Mouse (Mus musculus): ENCODE measurements around the gene Olfr23. TPM values are rescaled to one million over a fixed set of nuclear protein-coding genes. Genes with fewer than 3 reads are reported as not detected.
"Not testable (repeated sequence)": the region's sequence is repeated elsewhere in the genome, so short reads cannot be mapped to it uniquely, and the experiment has no call there.

Gene Olfr23
- total RNA-seq (2021): not detected
- long read RNA-seq, experiment 1: 0 reads
- long read RNA-seq, experiment 2: 0 reads

DNA sequence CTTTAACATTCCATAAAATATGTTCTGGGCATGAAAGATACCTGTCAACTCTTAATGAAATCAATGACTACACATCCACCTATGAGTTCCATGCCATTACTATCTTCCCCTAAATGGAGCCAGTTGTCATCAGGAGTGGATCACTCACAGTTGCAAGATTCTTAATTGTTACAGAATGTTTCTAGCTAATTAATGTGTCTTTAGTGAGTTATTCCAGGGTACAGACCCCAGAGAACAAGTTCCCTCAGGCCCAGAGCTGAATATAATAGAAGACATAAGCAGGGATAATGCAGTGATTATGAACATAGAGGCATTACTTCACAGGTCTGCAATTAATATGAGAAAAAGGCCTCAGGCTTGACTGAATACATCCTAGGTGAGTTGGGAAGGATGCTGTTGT, at the start of gene Olfr23:
Gene Olfr23, plus strand, starts transcription at position 301 of the 400 bp plus-strand sequence.
- no peak for DNase-seq (ENCODE audit: low spot score in 2 of 2)

- DNase-seq (ENCODE audit: low spot score in 2 of 2): no peak
These were observed 45.8 kb upstream of the Olfr23 start, which contains the start of gene Olfr394 for GRCm38 (mm10) chr11:73890671-73891070. Olfr394 (minus strand) TSS chr11:73890771.

DNA sequence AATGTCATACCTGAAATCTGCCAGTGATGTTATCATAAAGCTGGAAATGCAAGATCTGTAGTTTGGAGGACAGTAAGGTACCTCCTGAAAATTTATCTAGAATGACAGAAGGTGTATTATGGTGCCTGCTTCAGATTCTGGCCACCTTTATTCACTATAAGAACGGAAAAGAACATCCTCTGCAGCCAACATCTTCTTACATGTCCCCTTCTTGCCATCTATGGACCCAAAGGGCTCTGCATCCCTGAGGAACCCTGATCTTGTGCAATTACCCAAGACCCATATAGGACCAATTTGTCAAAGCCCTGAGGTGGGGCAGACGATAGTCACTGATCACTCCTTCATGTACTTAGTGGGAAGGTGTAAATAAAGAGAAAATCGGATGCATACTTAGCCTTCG, 27.3 kb upstream of the Olfr23 start, which contains the start of gene Olfr395:
Gene Olfr395, minus strand, starts transcription at position 101 of the 400 bp plus-strand sequence.
- DNase-seq (ENCODE audit: low spot score in 2 of 2): not testable (repeated sequence)

DNA sequence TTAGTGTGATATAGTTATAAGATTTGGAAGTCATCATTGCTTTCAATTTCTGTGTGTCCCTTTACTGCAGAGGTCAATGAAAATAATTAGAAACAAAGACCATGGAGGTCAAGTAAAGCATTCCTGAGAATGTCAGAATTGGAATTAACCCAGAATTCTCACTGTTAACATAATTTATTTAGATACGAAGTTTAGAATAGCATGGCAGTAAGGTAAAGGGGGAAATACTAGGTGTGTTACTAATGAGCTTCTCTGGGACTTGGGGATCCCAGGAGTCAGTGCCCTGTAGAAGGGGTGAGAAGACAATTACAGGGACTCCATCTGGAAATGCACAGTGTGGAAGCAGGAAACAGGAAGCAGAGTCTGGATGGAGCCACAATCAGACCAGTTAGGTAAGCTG, 24.0 kb downstream of the Olfr23 start, which contains the start of gene Olfr397:
Gene Olfr397, plus strand, starts transcription at position 301 of the 400 bp plus-strand sequence.
- DNase-seq (ENCODE audit: low spot score in 2 of 2): no peak

DNA sequence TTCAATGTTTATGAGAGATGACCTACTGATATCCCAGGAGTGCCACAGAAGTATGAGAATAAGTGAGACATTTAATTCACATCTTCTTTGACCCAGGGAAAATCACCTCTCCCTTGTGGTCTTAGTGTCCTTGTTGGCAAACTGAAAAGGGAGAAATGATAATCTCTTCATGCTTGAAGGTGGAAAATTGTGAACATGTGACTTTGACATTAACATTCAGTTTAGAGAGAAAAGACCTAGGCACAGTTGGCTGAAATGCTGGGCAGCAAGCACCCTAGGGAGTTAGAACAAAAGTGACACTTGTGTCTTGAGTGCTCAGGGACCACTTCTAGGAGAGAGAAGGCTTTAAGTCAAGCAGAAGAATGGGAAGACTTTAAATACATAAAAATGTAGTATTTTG, 53.8 kb downstream of the Olfr23 start, which contains the start of gene Olfr398:
Gene Olfr398, minus strand, starts transcription at position 101 of the 400 bp plus-strand sequence.
- DNase-seq (ENCODE audit: low spot score in 2 of 2): no peak

Other genes with a start within 250 kb of the Olfr23 start
- gene Zfp735, start 247.9 kb upstream of the Olfr23 start, total RNA-seq (2021): not detected
- gene Olfr389, start 156.0 kb upstream of the Olfr23 start, total RNA-seq (2021): not detected
- not detected for gene Olfr390, start 153.7 kb upstream of the Olfr23 start, total RNA-seq (2021)
- not detected for gene Olfr391-ps, start 133.6 kb upstream of the Olfr23 start, total RNA-seq (2021)
- gene Olfr392, start 119.6 kb upstream of the Olfr23 start, total RNA-seq (2021): not detected
- not detected for gene Olfr393, start 85.2 kb upstream of the Olfr23 start, total RNA-seq (2021)
- not detected for gene Olfr394, start 45.9 kb upstream of the Olfr23 start, total RNA-seq (2021)
- not detected for gene Olfr395, start 27.4 kb upstream of the Olfr23 start, total RNA-seq (2021)
- gene Olfr397, start 24.1 kb downstream of the Olfr23 start, total RNA-seq (2021): not detected
- not detected for gene Olfr398, start 53.7 kb downstream of the Olfr23 start, total RNA-seq (2021)
- not detected for gene Olfr139, start 119.9 kb downstream of the Olfr23 start, total RNA-seq (2021)
- gene Olfr399, start 119.9 kb downstream of the Olfr23 start, total RNA-seq (2021): not detected
- gene Zfp616, start 133.3 kb downstream of the Olfr23 start, total RNA-seq (2021): not detected
- gene Olfr401, start 177.0 kb downstream of the Olfr23 start, total RNA-seq (2021): not detected
- gene Olfr402, start 216.9 kb downstream of the Olfr23 start, total RNA-seq (2021): not detected
- gene Olfr403, start 249.6 kb downstream of the Olfr23 start, total RNA-seq (2021): not detected